Mouse (Mus musculus): ENCODE results near the gene Gnb3. TPM values are rescaled to one million over a fixed set of nuclear protein-coding genes. Genes with fewer than 3 reads are reported as not detected.
"Not testable (repeated sequence)": the region's sequence is repeated elsewhere in the genome, so short reads cannot be mapped to it uniquely, and the experiment has no call there.

The Gnb3 gene
- polyA plus RNA-seq, 1 experiment from 2014 or later: 0.25 TPM

GRCm38 (mm10) chr6:124856321-124856720, 16.2 kb upstream of the Gnb3 start:
- peaks cover 3% of the 10 kb centered on the region; the same call in 1 of the 2 replicates for H3K27me3 ChIP-seq
- WGBS: 3% methylated on average over 14 of the region's 14 CpGs
- peak; percentile 60; the same call in 1 of the 2 replicates for ATAC-seq (ENCODE audit: insufficient number of reproducible peaks, insufficient read depth, low FRiP score, low TSS enrichment, low read depth)

GRCm38 (mm10) chr6:124854647-124855046, 14.6 kb upstream of the Gnb3 start:
- ATAC-seq (ENCODE audit: insufficient number of reproducible peaks, insufficient read depth, low FRiP score, low TSS enrichment, low read depth): no peak
- Histone ChIP-seq H3K9ac (0 out of 2 replicates have a peak overlapping the region, but pooled peaks have one; percentile 11), H3K4me3 (no peak overlapping the region), H3K27me3 (no peaks in the 10 kb centered on the region; the same call in 1 of the 2 replicates), H3K27ac (peak overlapping the region; percentile 55), H3K36me3 (peaks cover 47% of the 10 kb centered on the region), H3K9me3 (no peaks in the 10 kb centered on the region), H3K4me2 (no peak overlapping the region), H3K4me1 (peaks cover 30% of the 10 kb centered on the region)
- 74% methylated on average over 12 of the region's 12 CpGs for WGBS

More at GRCm38 (mm10) chr6:124856321-124856720, 16.2 kb upstream of the Gnb3 start:
- Histone ChIP-seq H3K9ac (peak overlapping the region; percentile 99), H3K4me3 (peak overlapping the region; percentile 84), H3K9me3 (no peaks in the 10 kb centered on the region), H3K4me1 (peaks cover 40% of the 10 kb centered on the region), H3K4me2 (peak overlapping the region; percentile 68), H3K36me3 (peaks cover 38% of the 10 kb centered on the region), H3K27ac (peak overlapping the region; percentile 100)

- Histone ChIP-seq H3K4me3 (no peak overlapping the region), H3K9me3 (no peaks in the 10 kb centered on the region), H3K4me1 (peaks cover 7% of the 10 kb centered on the region), H3K36me3 (peaks cover 73% of the 10 kb centered on the region), H3K4me2 (no peak overlapping the region), H3K27me3 (no peaks in the 10 kb centered on the region), H3K9ac (no peak overlapping the region), H3K27ac (no peak overlapping the region)
- no peak for ATAC-seq (ENCODE audit: insufficient number of reproducible peaks, insufficient read depth, low FRiP score, low TSS enrichment, low read depth)
- 51% methylated on average over 8 of the region's 8 CpGs for WGBS
These were observed 10.5 kb upstream of the Gnb3 start for GRCm38 (mm10) chr6:124850535-124850934.

GRCm38 (mm10) chr6:124847305-124847704, 7.2 kb upstream of the Gnb3 start:
- peak; percentile 63 for ATAC-seq (ENCODE audit: insufficient number of reproducible peaks, insufficient read depth, low FRiP score, low TSS enrichment, low read depth)

GRCm38 (mm10) chr6:124839805-124840204, 270 bp downstream of the Gnb3 start:
- Histone ChIP-seq H3K4me2 (peak overlapping the region; percentile 28), H3K4me1 (peaks cover 28% of the 10 kb centered on the region), H3K4me3 (no peak overlapping the region), H3K27ac (no peak overlapping the region), H3K27me3 (no peaks in the 10 kb centered on the region), H3K9ac (peak overlapping the region; percentile 58), H3K36me3 (peaks cover 28% of the 10 kb centered on the region), H3K9me3 (no peaks in the 10 kb centered on the region)
- no peak for ATAC-seq (ENCODE audit: insufficient number of reproducible peaks, insufficient read depth, low FRiP score, low TSS enrichment, low read depth)
- WGBS: 7% methylated on average over 8 of the region's 8 CpGs

More at GRCm38 (mm10) chr6:124847305-124847704, 7.2 kb upstream of the Gnb3 start:
- 0 out of 2 replicates have a peak overlapping the region, but pooled peaks have one; percentile 0 for H3K4me2 ChIP-seq
- no peaks in the 10 kb centered on the region for H3K27me3 ChIP-seq
- no peaks in the 10 kb centered on the region for H3K9me3 ChIP-seq
- H3K9ac ChIP-seq: no peak overlapping the region
- H3K4me3 ChIP-seq: no peak overlapping the region; the same call in 1 of the 2 replicates
- H3K27ac ChIP-seq: no peak overlapping the region
- H3K36me3 ChIP-seq: peaks cover 67% of the 10 kb centered on the region
- WGBS: 14% methylated on average over 9 of the region's 9 CpGs
- 0 out of 2 replicates have a peak, but pooled peaks cover 6% of the 10 kb centered on the region for H3K4me1 ChIP-seq

GRCm38 (mm10) chr6:124836411-124836810, 3.7 kb downstream of the Gnb3 start:
- Histone ChIP-seq H3K4me2 (no peak overlapping the region), H3K27me3 (no peaks in the 10 kb centered on the region), H3K4me1 (peaks cover 37% of the 10 kb centered on the region), H3K36me3 (peaks cover 32% of the 10 kb centered on the region), H3K27ac (no peak overlapping the region), H3K9ac (0 out of 2 replicates have a peak overlapping the region, but pooled peaks have one; percentile 32), H3K4me3 (no peak overlapping the region), H3K9me3 (no peaks in the 10 kb centered on the region)
- 75% methylated on average over 7 of the region's 7 CpGs for WGBS
- ATAC-seq (ENCODE audit: insufficient number of reproducible peaks, insufficient read depth, low FRiP score, low TSS enrichment, low read depth): no peak

- no peaks in the 10 kb centered on the region for H3K9me3 ChIP-seq
- 40% methylated on average over 10 of the region's 10 CpGs for WGBS
- H3K4me2 ChIP-seq: no peak overlapping the region
- peak overlapping the region; percentile 46; the same call in 1 of the 2 replicates for H3K9ac ChIP-seq
- ATAC-seq (ENCODE audit: insufficient number of reproducible peaks, insufficient read depth, low FRiP score, low TSS enrichment, low read depth): no peak
- H3K36me3 ChIP-seq: peaks cover 28% of the 10 kb centered on the region
- H3K27me3 ChIP-seq: no peaks in the 10 kb centered on the region
- peaks cover 44% of the 10 kb centered on the region for H3K4me1 ChIP-seq
- no peak overlapping the region; the same call in 1 of the 2 replicates for H3K27ac ChIP-seq
- no peak overlapping the region for H3K4me3 ChIP-seq
These were observed 4.5 kb downstream of the Gnb3 start for GRCm38 (mm10) chr6:124835531-124835930.

- H3K4me1 ChIP-seq: peaks cover 41% of the 10 kb centered on the region
- peaks cover 28% of the 10 kb centered on the region for H3K36me3 ChIP-seq
- H3K9me3 ChIP-seq: no peaks in the 10 kb centered on the region
- no peak overlapping the region; the same call in 1 of the 2 replicates for H3K27ac ChIP-seq
- no peaks in the 10 kb centered on the region for H3K27me3 ChIP-seq
- no peak overlapping the region for H3K4me3 ChIP-seq
- whole genome bisulfite sequencing: 82% methylated on average over 6 of the region's 6 CpGs
- no peak overlapping the region for H3K9ac ChIP-seq
- H3K4me2 ChIP-seq: no peak overlapping the region
- ATAC-seq (ENCODE audit: insufficient number of reproducible peaks, insufficient read depth, low FRiP score, low TSS enrichment, low read depth): no peak
These were observed 5.5 kb downstream of the Gnb3 start for GRCm38 (mm10) chr6:124834512-124835081.

- 91% methylated on average over 8 of the region's 8 CpGs for WGBS
- no peaks in the 10 kb centered on the region for H3K9me3 ChIP-seq
- 0 out of 2 replicates have a peak overlapping the region, but pooled peaks have one; percentile 8 for H3K9ac ChIP-seq
- no peaks in the 10 kb centered on the region for H3K27me3 ChIP-seq
- no peak for ATAC-seq (ENCODE audit: insufficient number of reproducible peaks, insufficient read depth, low FRiP score, low TSS enrichment, low read depth)
- peaks cover 32% of the 10 kb centered on the region for H3K36me3 ChIP-seq
- peak overlapping the region; percentile 92; the same call in 1 of the 2 replicates for H3K4me2 ChIP-seq
- H3K4me3 ChIP-seq: peak overlapping the region; percentile 67
- H3K27ac ChIP-seq: no peak overlapping the region
- peaks cover 50% of the 10 kb centered on the region for H3K4me1 ChIP-seq
These were observed 8.4 kb downstream of the Gnb3 start for GRCm38 (mm10) chr6:124831649-124832048.

GRCm38 (mm10) chr6:124831199-124831598, 8.9 kb downstream of the Gnb3 start:
- not testable (repeated sequence) for H3K9me3 ChIP-seq; H3K27ac ChIP-seq; H3K27me3 ChIP-seq; ATAC-seq (ENCODE audit: insufficient number of reproducible peaks, insufficient read depth, low FRiP score, low TSS enrichment, low read depth)
- Histone ChIP-seq H3K4me2 (peak overlapping the region; percentile 92), H3K36me3 (peaks cover 34% of the 10 kb centered on the region), H3K4me3 (peak overlapping the region; percentile 67), H3K4me1 (peaks cover 45% of the 10 kb centered on the region), H3K9ac (0 out of 2 replicates have a peak overlapping the region, but pooled peaks have one; percentile 8)
- 90% methylated on average over 4 of the region's 4 CpGs for WGBS

GRCm38 (mm10) chr6:124829799-124830700, 10.0 kb downstream of the Gnb3 start:
- H3K36me3 ChIP-seq: peaks cover 45% of the 10 kb centered on the region
- peak; percentile 84 for ATAC-seq (ENCODE audit: insufficient number of reproducible peaks, insufficient read depth, low FRiP score, low TSS enrichment, low read depth)
- under 1% methylated on average over 38 of the region's 38 CpGs for WGBS
- H3K27me3 ChIP-seq: no peaks in the 10 kb centered on the region
- peak overlapping the region; percentile 87 for H3K9ac ChIP-seq
- peak overlapping the region; percentile 92 for H3K27ac ChIP-seq
- H3K4me3 ChIP-seq: peak overlapping the region; percentile 67
- H3K4me2 ChIP-seq: peak overlapping the region; percentile 92
- no peaks in the 10 kb centered on the region for H3K9me3 ChIP-seq
- peaks cover 35% of the 10 kb centered on the region for H3K4me1 ChIP-seq

All from embryonic facial prominence, embryonic 13.5 days (tissue).